Mouse (Mus musculus) left cerebral cortex, adult 18-20 months (tissue): ENCODE data around the gene Sirt6. TPM values are rescaled to one million over a fixed set of nuclear protein-coding genes. Genes with fewer than 3 reads are reported as not detected.
"Not testable (repeated sequence)": the region's sequence is repeated elsewhere in the genome, so short reads cannot be mapped to it uniquely, and the experiment has no call there.

Experiments
- DNase-seq, 2 experiments: peaks; one replicate each; pipeline ENCODE4 v3.0.0; 2021 to 2022; ENCODE audit warnings: low spot score in 2 of 2, mixed read lengths in 1 of 2
- long read RNA-seq, 2 experiments: library from polyadenylated mRNA; stranded (forward); transcript quantifications; one replicate each; pipeline ENCODE4 v2.0.0; 2021
- total RNA-seq, 2 experiments: library from RNA; stranded (reverse); gene quantifications; 2 replicates each; pipeline ENCODE4 v1.2.3; 2021

The Sirt6 gene
- 10 to 100 TPM; 26.2 to 26.6 TPM for total RNA-seq
- long read RNA-seq, experiment 1, transcript Sirt6-201 (8 exons, 1,891 nt) = major isoform, 11 of 16 reads
- long read RNA-seq, experiment 1, partial matches to known transcripts = 4 of 16 reads
- long read RNA-seq, experiment 1, other reads (novel, unspliced or antisense) = 1 of 16 reads
- long read RNA-seq, experiment 2, transcript Sirt6-201 (8 exons, 1,891 nt) = major isoform, 13 of 17 reads
- long read RNA-seq, experiment 2, partial matches to known transcripts = 0 of 17 reads
- long read RNA-seq, experiment 2, other reads (novel, unspliced or antisense) = 4 of 17 reads

DNA sequence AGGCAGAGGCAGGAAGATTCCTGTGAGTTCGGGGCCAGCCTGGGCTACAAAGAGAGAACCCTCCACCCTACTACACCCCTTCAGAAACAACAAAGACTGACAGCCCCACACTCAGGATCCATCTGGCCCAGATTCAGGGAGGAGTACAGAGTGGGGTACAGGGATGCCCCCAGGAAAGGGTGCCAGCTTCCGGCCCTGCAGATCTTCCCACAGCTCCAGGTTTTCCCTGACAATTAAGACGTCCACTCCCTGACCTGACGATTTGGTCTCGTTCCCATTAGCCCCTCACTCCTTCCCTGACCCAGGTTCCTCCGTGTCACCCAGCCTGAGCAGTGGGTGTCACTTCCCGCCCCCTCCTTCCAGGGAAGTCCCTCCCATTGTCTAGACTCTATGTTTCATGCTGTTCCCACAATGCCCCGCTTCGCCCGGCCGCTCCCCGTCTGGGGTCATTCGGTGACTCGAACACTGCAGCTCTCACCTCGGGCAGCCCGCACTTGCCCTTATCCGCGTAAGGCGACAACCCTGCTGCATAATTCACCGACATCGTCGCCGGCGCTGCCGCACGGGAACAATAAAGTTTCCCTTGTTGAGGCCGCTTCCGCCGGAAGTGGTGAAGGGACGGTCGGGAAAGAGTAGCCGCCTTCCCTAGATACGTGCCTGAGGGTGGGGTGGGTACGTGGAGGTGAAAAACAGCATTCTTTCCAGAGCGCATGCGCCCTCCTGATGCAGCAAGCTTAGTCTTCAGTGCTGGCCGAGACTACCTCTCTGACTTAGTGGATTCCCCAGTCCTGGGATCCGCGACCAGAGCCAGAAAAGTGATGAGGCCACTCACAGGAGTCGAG lies at the start of gene Sirt6:
Gene Sirt6 (minus strand): TSS at position 804 of the 842 bp plus-strand sequence.
- DNase-seq = peak; percentile 89 to 95

DNA sequence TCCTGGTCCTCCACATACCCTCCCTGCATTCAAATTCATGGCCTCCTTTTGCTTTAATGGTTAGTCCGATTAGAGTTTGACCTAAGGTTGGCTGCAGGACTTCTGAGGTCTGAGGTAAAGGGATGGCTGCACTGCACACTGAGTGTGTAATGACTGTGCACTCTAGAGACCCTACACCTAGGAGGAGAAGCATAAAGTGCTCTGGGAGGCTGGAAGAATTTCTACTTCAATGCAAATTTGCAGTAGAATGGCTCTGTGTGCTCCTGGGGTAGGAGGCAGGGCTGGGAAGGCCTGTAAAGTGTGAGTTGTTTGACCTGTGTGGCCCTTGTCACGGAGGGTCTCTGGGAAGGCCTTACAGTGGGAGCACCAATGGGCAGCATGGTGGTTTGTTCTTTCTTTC lies 28.6 kb upstream of the Sirt6 start:
- DNase-seq = no peak

- DNase-seq = no peak
Measured at GRCm38 (mm10) chr10:81655178-81655577, 27.6 kb upstream of the Sirt6 start.

DNA sequence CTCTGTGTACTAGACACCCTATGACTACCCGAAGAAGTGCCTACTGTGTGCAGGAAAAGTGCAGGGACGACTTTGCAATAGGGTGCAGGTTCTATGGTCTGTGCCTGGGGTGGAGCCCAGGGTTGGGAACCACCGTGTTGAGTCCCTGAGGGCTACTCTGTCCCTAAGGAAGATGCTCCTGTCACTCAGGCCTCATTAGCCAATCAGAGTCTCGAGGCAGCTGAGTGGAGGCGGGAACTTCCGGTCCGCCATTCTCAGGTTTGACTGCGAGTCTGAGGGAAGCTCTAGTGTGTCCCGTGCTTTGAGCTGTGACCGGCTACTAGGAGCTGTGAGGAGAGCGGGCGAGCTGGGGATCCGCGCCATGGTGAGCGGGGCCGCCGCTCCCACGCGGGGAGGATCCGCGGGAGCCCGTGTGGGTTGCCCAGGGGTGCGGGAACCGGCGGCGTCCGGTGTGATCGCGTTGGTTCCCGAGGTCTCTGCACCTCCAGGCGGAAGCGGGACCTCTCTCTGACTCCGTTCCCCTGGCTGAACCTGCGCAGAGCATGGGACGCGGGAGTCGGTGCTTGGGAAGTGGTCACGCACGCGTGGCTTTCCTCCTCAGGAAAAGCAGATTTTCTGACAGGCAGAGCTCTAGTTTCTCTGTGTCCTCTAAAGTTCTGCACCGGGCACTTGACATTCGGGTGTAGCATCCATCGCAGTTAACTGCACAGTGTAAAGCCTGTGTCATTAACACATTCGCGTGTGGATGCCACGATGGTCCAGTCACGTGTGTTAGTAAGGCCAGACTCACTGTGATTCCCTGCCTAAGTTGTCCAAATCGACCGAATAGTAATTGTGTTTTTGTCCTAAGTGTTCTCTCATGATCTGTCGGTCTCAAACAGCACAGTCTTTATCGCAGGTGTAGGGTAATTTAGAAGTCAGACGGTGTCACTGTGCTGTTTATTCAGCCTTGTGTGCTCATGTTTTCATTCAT lies 21.5 kb upstream of the Sirt6 start, which contains the start of gene Gm10778:
Gene Gm10778 (plus strand): TSS at position 257 of the 973 bp plus-strand sequence.
- peak; percentile 87 to 89 for DNase-seq

DNA sequence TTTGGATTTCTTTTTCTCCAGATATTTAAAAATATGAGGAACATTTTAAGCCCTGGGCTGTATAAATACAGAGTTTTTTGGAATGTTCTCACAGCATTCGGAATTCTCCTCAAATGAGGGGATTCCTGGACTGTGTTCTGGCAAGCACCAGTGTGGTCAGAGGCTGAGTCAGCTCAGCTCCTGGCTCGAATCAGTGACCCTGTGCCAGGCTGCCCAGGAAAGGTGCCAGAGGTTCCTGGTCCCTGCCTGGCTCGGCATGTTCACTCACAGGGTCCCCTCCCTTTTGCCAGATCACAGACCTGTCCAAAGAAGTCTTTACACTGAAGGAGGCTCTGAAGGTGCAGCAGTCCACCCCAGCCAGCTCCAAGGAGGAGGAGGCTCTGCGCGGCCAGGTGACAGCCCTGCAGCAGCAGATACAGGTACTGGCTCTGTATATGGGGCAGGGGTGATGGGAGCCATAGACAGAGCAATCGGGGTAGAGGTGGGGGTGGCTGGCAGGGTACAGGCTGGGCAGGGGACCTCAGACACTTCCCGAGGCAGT lies 18.5 kb upstream of the Sirt6 start:
- DNase-seq = no peak

- peak in 1 of 2 experiments; percentile 1 for DNase-seq
Measured at GRCm38 (mm10) chr10:81645391-81645790, 17.8 kb upstream of the Sirt6 start.

DNA sequence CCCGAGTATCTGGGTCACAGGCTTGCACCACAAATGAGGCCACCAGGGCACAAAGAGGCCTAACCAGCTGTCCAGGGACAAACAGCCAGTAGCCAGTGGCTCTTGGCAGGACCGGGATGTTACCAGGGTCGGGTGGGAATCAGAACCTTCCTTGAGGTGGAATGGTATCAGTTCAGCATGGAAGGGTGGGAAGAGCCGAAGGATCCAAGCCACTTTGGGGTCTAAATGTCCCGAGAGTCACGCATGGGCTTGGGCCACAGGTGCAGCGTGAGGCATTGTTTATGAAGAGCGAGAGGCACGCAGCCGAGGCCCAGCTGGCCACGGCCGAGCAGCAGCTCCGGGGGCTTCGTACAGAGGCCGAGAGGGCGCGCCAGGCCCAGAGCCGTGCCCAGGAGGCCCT lies 17.1 kb upstream of the Sirt6 start:
- peak in 1 of 2 experiments; percentile 1 for DNase-seq

GRCm38 (mm10) chr10:81644162-81644561 lies 16.6 kb upstream of the Sirt6 start:
- DNase-seq = peak in 1 of 2 experiments; percentile 1

DNA sequence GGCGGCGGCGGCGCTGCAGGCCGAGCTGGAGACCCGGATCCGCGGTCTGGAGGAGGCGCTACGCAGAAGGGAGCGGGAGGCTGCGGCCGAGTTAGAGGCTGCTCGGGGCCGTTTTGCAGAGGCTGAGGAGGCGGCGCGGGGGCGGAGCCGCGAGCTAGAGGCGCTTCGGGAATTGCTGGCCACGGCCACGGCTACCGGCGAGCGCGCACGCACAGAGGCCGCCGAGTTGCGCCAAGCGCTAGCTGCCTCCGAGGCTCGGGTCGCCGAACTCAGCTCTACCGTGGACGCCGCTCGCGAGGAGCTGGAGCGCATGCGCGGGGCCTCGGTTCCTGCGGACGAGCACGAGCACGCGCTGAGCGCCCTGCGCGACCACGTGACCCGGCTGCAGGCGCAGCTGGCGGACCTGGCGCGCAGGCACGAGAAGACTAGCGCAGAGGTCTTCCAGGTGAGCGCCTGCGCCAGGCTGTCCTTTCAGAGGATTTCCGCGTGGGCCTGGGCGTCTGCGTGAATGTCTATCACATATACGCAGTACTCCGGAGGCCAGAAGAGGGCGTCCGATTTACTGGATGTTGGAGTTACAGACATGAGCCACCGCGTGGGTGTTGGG lies 16.0 kb upstream of the Sirt6 start:
- DNase-seq = peak; percentile 92 to 96

DNA sequence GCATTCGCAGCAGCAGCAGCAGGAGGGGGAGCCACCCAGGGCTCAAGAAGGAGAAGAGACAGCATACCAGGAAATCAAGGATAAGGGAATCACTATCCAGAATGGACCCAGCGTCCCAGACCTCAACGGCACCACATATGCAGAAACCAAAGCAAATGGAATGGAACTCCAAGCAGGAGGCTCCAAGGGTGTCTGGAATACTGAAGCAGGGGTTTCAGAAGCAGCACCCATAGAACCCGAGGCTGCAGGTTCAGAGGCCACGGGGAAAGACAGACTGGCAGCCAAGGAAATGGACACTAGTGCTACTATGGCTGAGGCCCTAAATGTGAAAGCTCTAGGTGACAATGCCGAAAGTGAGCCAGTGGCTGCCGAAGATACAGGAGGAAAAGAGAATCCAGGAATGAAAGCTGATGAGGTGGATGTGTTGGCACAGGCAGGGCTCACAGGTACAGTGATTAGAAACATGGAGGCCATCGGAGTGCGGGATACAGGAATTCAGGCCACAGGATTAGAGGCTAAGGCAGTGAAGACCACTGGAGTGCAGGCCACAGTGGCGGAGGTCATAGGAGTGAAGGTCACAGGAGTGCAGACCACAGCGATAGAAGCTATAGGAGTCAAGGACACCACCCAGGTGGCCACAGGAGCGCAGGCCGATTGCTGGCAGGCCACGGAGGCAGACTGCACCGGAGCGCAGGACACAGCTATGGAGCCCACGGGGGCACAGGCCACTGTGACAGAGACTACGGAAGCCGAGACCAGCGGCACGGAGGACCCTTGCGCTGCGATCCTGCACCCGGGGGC lies 15.3 kb upstream of the Sirt6 start:
- no peak for DNase-seq

- DNase-seq = no peak
Measured at GRCm38 (mm10) chr10:81641978-81642647, 14.5 kb upstream of the Sirt6 start.

DNA sequence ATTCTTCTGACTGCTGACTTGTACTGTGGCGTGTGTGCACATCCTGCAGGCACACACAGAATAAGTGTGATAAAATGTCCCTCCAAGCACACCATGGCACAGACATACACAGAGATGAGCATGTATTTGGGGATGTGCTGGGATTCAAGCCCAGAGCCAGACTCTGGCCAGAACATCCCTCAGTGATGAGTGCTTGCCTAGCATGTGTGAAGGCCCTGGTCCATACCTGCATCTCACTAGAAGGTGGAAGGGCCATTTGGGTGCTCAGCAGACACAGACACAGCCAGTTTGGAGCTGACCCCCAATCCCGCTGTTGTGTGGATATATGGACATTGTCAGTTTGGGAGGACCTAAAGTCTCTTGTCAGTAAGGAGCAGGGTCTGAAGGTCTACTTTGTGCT lies 14.0 kb upstream of the Sirt6 start:
- no peak for DNase-seq

GRCm38 (mm10) chr10:81640825-81641224 lies 13.2 kb upstream of the Sirt6 start:
- not testable (repeated sequence) for DNase-seq

- DNase-seq = no peak
Measured at GRCm38 (mm10) chr10:81638101-81638500, 10.5 kb upstream of the Sirt6 start.

DNA sequence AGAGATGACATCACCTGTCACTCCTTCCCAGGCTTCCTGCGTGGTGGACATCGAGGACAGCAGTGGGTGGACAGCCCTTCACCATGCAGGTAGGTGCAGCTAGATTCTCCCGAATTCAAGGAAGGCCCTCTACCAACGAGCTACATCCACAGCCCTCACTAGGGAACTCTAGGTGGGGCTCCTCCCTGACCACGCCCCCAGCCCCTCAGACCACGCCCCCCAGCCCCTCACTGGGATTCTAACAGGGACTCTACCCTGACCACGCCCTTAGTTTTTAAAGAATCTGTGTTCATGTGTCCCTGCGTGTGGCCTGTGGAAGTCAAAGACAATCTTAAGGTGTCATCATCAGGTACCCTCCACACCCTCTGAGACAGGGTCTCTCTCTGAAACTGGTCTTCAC lies 8.7 kb upstream of the Sirt6 start:
- no peak for DNase-seq

GRCm38 (mm10) chr10:81633253-81634099 lies 5.9 kb upstream of the Sirt6 start:
- DNase-seq = peak; percentile 82 to 86

DNA sequence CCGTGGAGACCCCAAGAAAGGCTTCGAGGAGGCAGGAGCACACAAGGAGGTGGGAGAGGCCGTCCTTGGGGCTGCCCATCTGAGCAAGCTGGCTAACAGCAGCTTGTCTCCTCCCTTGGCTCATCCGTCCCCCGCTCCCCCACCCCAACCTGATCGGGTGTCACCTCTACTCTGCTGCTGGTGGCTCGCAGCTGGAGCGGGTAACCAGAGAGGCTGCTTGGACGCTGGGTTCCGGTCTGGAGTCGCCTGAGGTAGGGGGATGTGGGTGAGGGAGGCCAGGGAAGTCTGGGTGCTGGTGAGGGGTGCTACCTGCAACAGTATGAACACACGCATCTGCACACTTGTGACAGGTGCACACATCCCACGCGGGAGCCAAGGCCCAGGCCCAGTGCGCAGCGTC lies 793 bp upstream of the Sirt6 start, which contains the start of gene Ankrd24:
Gene Ankrd24 (plus strand): TSS at position 151 of the 400 bp plus-strand sequence.
- DNase-seq = no peak

GRCm38 (mm10) chr10:81627836-81628220 lies 231 bp upstream of the Sirt6 start:
- no peak for DNase-seq
